Mouse (Mus musculus): Measurements from ENCODE around the gene 4921504E06Rik.
A peak's percentile ranks its signal among the peaks of the same experiment; 100 is the strongest.

The 4921504E06Rik gene

GRCm38 (mm10) chr2:19553821-19554592, at the start of gene 4921504E06Rik:
Gene 4921504E06Rik (minus strand): TSS chr2:19553914.
- DNase-seq (ENCODE audit: low spot score) = peak; percentile 23

- no peak for DNase-seq (ENCODE audit: low spot score)
Measured at GRCm38 (mm10) chr2:19601386-19601925, 47.7 kb upstream of the 4921504E06Rik start.

- no peak for DNase-seq (ENCODE audit: low spot score)
Measured at GRCm38 (mm10) chr2:19600860-19601259, 47.1 kb upstream of the 4921504E06Rik start.

GRCm38 (mm10) chr2:19599801-19600200, 46.1 kb upstream of the 4921504E06Rik start:
- no peak for DNase-seq (ENCODE audit: low spot score)

- no peak for DNase-seq (ENCODE audit: low spot score)
Measured at GRCm38 (mm10) chr2:19596988-19597387, 43.3 kb upstream of the 4921504E06Rik start.

- no peak for DNase-seq (ENCODE audit: low spot score)
Measured at GRCm38 (mm10) chr2:19596426-19596825, 42.7 kb upstream of the 4921504E06Rik start.

GRCm38 (mm10) chr2:19594856-19595255, 41.1 kb upstream of the 4921504E06Rik start:
- no peak for DNase-seq (ENCODE audit: low spot score)

GRCm38 (mm10) chr2:19579846-19580245, 26.1 kb upstream of the 4921504E06Rik start:
- no peak for DNase-seq (ENCODE audit: low spot score)

- DNase-seq (ENCODE audit: low spot score) = no peak
Measured at GRCm38 (mm10) chr2:19579180-19579579, 25.5 kb upstream of the 4921504E06Rik start.

GRCm38 (mm10) chr2:19562114-19562829, 8.6 kb upstream of the 4921504E06Rik start:
- DNase-seq (ENCODE audit: low spot score) = no peak

GRCm38 (mm10) chr2:19560654-19561053, 6.9 kb upstream of the 4921504E06Rik start:
- DNase-seq (ENCODE audit: low spot score) = no peak

- DNase-seq (ENCODE audit: low spot score) = no peak
Measured at GRCm38 (mm10) chr2:19560071-19560470, 6.4 kb upstream of the 4921504E06Rik start.

- DNase-seq (ENCODE audit: low spot score) = no peak
Measured at GRCm38 (mm10) chr2:19551396-19551795, 2.3 kb downstream of the 4921504E06Rik start.

GRCm38 (mm10) chr2:19540906-19541305, 12.8 kb downstream of the 4921504E06Rik start:
- DNase-seq (ENCODE audit: low spot score) = no peak

- DNase-seq (ENCODE audit: low spot score) = no peak
Measured at GRCm38 (mm10) chr2:19529428-19529827, 24.3 kb downstream of the 4921504E06Rik start.

- peak; percentile 21 for DNase-seq (ENCODE audit: low spot score)
Measured at GRCm38 (mm10) chr2:19528797-19529196, 24.9 kb downstream of the 4921504E06Rik start.

GRCm38 (mm10) chr2:19524071-19524470, 29.6 kb downstream of the 4921504E06Rik start:
- DNase-seq (ENCODE audit: low spot score) = no peak

GRCm38 (mm10) chr2:19521662-19522061, 32.1 kb downstream of the 4921504E06Rik start:
- DNase-seq (ENCODE audit: low spot score) = no peak

GRCm38 (mm10) chr2:19520617-19521016, 33.1 kb downstream of the 4921504E06Rik start:
- DNase-seq (ENCODE audit: low spot score) = no peak

GRCm38 (mm10) chr2:19519768-19520167, 33.9 kb downstream of the 4921504E06Rik start:
- DNase-seq (ENCODE audit: low spot score) = peak; percentile 46

GRCm38 (mm10) chr2:19517952-19518351, 35.8 kb downstream of the 4921504E06Rik start:
- no peak for DNase-seq (ENCODE audit: low spot score)

GRCm38 (mm10) chr2:19512381-19512780, 41.3 kb downstream of the 4921504E06Rik start:
- DNase-seq (ENCODE audit: low spot score) = no peak

- DNase-seq (ENCODE audit: low spot score) = no peak
Measured at GRCm38 (mm10) chr2:19511032-19511431, 42.7 kb downstream of the 4921504E06Rik start.

Measured in ovary, postnatal 14 days (tissue).